Mouse (Mus musculus) adrenal gland, adult 18-20 months (tissue): Measurements from ENCODE around the gene Pde6c. TPM values are rescaled to one million over a fixed set of nuclear protein-coding genes. Genes with fewer than 3 reads are reported as not detected.
A peak's percentile ranks its signal among the peaks of the same experiment; 100 is the strongest.

ENCODE experiments used
- DNase-seq, 2 experiments: peaks; one replicate each; pipeline ENCODE4 v3.0.0; 2021 to 2022; ENCODE audit warnings: low spot score in 2 of 2
- total RNA-seq, 2 experiments: library from RNA; stranded (reverse); gene quantifications; 1 replicate in 1 of 2; 2 replicates in 1 of 2; pipeline ENCODE4 v1.2.3; 2021

The Pde6c gene
- total RNA-seq, 2 experiments from 2014 or later, result not detected

DNA sequence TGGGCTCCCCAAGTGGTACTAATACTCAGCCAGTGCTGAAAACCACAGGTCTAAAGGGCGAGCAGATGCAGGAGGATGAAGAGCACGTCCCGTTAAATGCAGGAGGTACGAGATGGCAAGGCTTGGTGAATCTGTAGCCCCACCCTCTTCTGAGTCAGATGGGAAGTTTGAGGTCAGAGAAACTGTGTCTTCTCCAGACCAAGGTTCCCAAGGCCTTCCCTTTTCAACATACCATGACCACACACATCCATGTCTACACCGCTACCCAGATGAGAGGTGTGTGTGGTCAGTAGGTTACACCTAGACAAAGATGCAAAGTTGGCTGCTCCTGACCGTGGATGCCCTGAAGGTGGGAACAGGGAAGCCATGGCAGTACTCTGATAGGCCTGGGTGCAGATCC lies 2.2 kb downstream of the Pde6c start:
- no peak for DNase-seq

DNA sequence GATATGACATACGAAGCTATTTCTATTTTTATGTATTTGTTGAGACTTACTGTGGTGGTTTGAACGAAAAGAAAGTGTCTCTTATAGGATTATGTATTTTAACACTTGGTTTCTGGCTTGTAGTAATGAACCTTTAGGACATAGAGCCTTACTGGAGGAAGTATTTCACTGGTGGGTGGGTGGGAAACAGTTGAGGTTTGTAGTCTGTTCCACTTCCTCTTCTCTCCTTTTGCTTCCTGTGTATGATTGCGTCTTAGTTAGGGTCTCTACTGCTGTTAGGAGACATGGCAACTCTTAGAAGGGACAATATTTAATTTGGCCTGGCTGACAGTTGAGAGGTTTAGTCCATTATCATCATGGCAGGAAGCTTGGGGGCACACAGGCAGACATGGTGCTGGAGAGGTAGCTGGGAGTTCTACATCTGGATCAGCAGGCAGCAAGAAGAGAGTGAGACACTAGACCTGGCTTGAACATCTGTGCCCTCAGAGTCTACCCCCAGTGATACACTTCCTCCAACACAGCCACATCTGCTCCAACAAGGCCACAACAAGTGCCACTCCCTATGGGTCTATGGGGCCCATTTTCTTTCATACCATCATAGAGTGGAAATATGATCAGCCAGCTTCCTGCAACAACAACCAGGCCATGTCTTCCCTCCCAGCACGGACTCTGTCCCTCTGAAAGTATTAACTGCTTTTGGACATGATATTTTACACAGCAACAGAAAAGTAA lies 11.1 kb downstream of the Pde6c start:
- DNase-seq, result no peak

DNA sequence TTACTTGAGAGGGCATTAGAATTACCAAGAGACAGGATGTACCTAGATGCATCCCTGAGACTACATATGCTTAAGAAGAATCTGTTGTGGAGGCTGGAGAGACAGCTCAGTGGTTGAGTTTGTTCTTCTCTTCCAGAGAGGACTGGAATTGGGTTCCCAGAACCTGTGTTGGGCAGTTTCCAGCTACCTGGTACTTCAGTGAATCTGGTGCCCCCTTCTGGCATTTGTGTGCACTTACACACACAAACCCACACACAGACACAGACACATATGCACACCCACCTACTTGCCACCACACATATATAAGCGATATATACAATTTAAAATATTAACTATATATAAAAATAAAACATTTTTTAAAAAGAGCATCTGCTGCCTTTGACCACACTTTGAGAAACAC lies 23.7 kb downstream of the Pde6c start:
- DNase-seq, result no peak

DNA sequence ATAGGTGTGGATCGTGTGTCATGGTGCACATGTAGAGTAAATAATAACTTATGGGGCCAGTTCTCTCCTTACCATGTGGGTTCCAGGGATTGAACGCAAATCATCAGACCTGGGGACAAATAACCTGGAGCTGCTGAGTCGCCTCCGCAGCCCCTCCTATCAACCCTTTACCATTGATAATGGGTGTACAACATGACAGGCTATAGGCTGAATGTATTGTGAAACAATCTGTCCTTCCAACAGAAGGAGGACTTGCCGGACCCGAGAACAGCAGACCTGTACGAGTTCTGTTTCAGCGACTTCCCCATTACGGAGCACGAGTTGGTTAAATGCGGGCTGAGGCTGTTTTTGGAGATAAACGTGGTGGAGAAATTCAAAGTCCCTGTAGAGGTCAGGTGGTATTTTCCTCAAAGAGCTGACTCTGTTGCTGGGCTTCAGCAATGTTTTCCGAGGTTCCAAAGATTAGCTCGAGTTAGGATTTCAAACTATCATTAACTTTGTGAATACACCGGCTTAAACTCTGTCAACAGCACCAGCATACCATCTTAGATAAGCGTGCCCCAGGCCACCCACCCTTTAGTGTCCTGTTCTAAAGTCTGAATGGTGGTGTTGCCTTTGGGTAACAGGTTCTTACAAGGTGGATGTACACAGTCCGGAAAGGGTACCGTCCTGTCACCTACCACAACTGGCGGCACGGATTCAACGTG lies 29.2 kb downstream of the Pde6c start:
- no peak for DNase-seq

DNA sequence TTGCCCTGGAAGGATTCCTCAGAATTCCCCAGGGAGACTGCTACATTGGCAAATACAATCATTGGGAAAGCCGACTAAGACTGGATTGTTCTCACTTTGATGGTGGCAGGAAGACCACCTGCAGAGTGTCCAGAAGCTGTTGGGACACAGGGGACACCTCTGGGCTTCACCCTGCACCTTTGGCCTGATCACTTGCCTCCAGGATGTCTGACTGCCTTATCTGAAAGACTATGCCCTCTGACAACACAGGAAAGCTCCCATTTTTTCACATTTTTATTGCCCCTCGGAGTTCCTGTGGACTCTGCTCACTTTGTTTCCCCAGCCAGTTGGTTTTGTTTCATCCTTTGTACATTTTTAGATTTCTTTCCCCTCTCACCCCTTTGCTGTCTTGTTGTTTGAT lies 32.1 kb downstream of the Pde6c start:
- no peak for DNase-seq

DNA sequence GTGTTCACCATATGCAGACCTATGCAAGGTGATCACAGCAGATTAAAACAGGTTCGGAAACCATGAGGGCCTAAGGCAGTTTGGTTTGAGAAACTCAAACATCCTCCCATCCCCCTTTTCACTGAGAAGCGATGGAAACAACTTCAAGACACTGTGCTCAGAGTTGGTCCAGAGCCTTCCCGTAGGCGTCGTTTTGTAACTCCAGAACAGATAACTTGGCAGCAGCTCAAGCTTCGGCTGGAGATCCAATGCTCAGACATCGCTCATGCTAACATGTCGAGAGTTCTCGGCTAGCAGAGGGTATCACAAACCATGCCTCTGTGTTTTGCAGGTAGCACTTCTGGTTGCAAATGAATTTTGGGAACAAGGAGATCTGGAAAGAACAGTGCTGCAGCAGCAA lies 47.1 kb downstream of the Pde6c start:
- DNase-seq, result no peak

DNA sequence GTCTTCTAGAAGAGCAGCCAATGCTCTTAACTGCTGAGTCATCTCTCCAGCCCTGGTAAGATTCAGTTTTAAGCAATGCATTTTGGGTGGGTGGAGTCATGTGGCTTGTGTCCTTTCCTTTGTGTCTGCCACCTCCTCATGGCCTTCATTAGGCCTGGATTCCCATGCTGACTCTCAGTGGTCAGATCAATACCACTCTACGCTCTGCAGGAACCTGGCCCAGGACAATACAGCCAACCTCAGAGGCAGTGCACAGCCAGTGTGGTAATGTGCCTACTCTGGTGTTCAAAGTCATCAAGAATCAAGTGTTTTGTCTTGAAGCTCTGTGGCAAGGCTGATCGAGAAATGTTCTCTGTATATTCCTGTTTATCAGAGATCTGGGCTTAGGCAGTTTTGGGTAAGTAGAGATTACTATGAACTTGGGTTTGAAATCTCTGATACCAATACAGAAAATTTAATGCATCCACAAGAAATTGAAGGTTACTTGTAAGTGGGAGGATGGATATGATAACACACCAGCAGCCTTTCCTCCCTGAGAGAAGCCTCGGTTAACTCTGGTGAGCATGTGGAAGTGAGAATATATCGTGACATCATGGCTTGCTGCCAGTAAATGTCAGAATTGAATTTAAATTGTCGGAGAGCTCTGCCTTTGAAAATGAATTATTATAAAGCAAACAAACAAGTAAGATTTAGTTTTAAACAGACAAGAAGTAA lies 54.2 kb downstream of the Pde6c start:
- no peak for DNase-seq

DNA sequence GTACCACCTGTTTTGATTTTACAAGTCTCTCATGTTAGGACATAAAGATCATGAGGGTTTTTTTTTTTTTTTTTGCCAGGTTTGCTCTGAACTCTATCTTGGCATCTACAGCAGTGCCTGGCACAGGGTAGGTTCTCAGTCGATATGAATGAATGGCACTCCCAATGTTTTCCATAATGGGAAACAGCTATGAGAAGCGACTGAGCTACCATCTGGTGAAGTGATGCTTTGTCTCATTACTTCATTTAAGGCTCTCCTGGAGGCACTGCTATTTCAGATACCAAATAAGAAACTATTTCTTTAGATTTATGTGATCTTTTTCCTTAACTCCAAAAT lies 54.7 kb downstream of the Pde6c start:
- no peak for DNase-seq

DNA sequence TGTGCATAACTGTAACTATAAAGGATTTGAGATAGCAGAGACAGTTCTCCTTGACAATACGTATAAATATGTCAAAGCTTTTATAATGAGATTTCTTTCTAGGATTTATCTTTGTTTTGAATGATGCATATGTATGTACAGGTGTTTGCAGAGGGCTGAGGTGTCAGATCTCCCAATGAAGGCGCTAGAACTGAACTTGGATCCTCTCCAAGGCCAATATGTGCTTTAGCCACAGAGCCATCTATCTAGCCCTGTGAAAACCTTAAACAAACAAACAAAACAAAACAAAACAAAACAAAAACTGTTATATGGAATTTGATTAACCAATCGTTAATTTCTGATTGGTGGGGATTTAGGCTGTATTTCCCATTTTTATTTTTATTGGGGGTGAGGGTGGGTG lies 58.0 kb downstream of the Pde6c start:
- DNase-seq, result no peak

DNA sequence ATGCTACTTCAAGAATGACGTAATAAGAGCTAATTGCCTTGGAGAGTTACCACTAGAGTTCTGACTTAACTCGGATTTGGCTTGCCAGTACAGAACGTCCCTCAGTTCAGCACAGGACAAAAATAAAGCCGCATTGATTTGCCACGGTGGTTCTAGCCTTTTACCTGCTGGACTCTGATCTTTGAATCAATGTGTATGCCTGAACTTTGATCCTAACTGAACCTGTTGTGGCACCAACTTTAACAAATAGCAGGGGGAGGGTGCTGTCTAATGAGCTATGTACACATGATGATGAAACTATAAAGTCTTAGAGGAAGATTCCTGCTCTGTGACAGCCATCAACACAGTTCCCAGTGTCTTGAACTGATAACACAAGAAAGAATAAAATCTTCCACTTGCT lies 58.9 kb downstream of the Pde6c start:
- DNase-seq, result no peak

DNA sequence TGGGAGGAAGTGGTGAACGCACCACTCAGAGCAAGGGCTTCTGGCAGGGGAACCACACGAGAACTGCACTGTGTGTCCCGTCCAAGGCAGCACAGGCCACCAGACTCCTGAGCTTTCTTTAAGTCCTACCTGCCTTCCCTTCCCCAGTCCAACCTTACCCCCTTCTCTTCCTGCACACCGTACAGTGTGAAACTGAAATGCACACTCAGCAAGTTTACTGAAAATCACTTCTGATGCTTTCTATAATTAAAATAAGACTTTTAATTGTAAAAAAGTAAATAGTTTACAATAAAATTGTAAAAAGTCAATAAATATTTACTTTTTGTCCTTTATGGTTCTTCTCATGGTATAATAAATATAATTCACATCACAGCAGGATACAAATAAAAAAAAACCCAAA lies 62.7 kb downstream of the Pde6c start:
- DNase-seq, result no peak

DNA sequence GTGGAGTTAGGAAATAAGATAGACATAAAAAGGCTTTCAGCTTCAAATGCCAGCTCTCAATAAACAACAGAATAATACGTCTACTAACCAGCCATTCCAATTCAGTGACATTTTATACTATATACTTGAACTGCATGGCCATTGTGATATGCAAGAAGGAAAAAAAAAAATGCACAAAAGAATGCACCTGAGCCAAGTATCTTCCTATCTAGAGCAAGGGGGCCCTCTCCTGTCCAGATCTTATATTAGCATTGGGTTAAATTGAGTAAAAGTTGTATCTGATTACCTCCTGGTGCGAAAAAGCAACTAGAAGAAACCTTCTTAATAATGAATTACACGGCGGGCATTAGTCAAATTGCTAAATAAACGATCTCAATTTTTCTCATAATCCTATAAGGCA lies 66.2 kb downstream of the Pde6c start:
- DNase-seq, result no peak

DNA sequence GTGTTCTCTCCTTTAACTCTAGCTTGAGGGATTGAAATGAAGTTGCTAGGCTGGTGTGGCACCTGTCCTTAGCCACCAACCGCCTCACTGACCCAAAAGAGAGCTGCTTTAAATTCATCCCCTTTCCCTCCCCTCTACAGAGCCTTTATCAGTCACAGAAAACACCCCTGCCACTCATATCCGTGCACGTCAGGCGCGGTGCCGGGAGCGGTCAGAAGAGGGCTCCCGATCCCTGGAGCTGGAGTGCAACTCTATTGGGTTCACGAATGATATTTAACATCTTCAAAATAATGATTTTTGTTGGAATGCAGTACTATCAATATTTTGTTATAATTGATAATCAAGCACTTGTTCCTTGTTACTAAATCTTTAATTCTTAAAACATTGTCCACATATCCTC lies 74.1 kb downstream of the Pde6c start:
- no peak for DNase-seq

DNA sequence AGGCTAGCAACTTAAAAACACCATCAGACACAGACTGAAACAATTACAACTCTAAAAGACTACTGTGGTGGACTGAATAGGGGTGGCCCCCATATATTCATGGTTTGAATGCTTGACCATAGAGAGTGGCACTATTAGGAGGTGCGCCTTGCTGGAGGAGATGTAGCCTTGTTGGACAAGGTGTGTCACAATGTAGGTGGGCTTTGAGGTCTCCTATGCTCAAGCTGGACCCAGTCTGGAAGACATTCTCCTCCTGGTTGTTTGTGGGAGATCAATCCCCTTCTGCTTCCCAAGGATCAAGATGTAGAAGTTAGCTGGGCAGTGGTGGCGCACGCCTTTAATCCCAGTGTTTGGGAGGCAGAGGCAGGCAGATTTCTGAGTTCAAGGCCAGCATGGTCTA lies 85.1 kb downstream of the Pde6c start:
- DNase-seq, result no peak

DNA sequence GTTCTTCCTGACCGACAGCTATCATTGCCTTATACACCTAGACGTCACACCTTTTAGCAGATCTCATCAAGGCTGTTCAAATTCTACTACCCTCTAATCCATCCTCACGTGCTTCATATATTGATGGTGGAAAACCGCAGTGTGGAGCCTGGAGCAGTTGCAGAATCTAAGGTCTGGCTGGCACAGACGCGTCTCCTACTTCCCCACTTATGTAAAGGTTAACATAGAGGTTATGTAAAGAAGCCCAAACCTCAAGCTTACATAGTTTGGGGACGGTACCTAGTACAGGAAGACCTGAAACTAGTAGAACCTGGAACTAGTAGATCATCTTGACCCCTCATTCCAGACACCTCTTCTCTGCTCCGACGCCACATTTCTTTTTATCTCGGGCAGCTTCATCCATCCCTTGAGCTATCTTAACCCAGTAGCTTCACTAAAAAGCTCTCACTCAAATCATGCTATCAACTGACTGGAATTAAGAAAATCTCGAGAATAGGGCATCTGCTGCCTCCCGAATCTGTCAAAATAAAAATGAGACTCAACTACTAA lies 90.8 kb downstream of the Pde6c start:
- no peak for DNase-seq

DNA sequence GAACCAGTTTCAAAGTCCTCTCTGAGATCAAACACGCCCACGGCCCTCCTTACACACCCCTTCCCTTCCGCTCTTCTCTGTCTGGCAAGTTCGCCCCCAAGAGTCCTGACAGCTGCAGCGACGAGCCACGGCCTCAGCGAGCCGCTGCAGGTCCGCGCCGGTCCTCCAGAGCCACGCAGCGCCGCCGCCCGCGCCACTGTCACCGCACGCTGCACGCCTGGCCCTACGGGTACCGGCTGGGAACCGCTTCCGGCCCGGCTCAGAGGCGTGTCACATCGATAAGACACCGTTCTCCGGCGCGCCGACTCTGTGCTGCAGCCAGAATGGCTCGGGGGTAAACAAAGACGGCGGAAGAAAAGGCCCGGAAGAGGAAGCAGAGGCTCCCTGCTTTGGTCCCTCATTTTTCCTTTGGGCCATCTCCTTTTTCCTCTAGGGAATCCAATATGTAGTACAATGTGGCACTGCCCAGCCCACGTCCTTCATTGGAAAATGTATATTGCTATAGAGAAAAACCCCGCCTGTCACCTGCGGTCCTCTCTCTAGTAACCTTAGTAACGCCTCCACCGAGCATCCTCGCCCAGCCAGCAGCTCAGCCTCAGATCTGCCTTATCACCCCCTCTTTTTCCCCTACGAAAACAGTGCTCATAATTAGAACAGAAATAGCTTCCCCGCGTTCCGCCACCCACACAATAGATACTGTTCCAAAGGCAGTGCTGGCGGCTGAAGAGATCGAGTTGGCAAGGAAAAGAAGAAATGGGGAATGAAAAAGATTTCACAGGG lies 91.5 kb downstream of the Pde6c start, which contains the start of gene Fra10ac1:
Gene Fra10ac1, minus strand, starts transcription at position 252 of the 780 bp plus-strand sequence.
- peak; percentile 89 to 93 for DNase-seq

DNA sequence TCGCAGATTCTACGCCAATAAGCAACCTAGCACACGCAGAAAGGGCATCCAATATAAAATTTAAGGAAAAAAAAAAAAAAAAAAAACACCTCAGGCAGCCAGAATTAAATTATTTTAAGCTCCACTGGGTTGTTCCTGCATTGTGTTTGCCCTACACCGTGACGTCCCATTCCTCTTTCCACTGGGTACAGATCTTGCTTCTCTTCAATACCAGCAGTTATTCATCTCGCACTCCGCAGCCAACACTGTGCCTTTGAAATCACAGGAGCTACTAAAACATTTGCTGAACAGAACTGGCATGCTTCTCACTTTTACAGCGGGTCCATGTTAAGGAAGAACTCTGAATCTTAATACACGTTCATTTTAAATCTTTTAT lies 92.1 kb downstream of the Pde6c start:
- no peak for DNase-seq

DNA sequence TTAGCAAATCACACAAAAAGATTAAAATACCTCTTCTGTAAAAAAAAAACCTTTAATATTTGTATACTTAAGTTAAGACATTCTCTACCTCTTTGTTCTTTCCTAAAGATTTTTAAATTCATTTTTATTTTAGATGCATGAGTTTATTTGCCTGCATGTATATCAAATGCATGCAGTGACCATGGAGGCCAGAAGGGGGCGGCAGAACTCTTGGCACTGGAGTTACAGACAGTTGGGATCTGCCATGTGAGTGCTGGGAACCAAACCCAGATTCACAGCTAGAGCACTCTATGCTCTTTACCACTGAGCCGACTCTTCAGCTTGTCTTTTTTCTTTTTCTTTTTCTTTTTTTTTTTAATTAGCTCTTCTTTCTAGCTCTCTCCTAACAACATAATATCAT lies 96.1 kb downstream of the Pde6c start:
- DNase-seq, result no peak

DNA sequence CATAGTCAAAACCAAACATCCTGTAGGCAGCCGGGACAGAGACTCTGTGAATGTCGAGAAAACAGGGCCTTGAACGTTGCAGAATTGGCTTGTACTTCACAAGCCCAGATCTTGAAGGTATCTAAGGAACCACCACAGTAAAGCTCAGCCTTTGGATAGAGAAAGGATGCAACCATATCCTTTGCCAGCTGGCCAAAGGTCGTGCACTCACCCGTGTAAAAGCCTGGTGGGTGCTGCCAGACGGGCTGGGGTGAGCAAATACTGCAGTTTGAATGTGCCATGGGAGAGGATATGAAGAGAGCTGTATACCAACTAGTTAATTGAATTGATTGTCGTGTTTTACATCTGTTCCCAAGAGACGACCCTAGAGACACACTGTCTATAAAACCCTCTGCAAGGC lies 99.5 kb downstream of the Pde6c start:
- no peak for DNase-seq

DNA sequence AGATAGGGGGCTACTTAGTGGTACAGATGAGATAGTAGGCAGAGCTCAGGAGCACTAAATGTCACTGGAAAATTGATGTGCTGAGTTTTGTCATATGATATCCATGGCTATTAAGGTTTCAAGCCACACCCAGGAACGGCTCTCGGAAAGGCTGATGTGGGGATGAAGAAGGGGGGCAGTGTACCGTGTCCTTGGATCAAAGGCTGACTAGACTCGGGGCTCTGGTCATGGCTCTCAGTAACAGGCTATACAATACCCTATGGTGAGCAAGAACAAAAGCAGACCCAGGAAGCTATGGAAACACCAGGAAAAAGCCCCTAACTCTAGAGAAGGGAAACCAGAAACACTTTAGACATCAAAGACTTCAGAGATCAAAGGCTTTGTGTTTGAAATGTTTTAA lies 99.9 kb downstream of the Pde6c start:
- no peak for DNase-seq
